Mouse (Mus musculus): ENCODE measurements at regions not wholly inside any gene's neighbourhood (a gene's known extent, or its start where the extent isn't known, plus 50 kb on each side); places are given as distances from the start of the nearest gene placed in this dataset.
"Not testable (repeated sequence)": the region's sequence is repeated elsewhere in the genome, so short reads cannot be mapped to it uniquely, and the experiment has no call there.

GRCm38 (mm10) chr3:21633600-21634221 is 442.7 kb upstream of the Tbl1xr1 start:
- ATAC-seq: no peak

- no peak for ATAC-seq
Observed at GRCm38 (mm10) chr3:21634675-21635204, 441.7 kb upstream of the Tbl1xr1 start.

DNA sequence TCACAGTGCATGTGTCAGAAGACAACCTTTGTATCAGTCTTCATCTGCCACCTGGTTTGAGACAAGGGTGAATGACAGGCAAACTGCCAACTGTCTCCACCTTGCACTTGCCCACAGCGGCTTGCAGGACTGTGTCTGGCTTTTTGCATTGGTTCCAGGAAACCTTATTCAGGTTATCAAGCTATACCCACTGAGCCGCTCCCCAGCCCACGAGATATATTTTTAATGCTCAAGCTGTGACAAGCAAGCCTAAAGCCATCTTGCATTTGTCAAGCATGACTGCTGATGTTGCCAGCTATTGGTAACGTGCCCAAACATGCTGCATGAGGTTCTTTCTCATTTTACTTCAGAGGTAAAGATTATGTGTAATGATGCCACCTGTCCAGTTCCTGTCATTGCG is 437.6 kb upstream of the Tbl1xr1 start:
- no peak for ATAC-seq

DNA sequence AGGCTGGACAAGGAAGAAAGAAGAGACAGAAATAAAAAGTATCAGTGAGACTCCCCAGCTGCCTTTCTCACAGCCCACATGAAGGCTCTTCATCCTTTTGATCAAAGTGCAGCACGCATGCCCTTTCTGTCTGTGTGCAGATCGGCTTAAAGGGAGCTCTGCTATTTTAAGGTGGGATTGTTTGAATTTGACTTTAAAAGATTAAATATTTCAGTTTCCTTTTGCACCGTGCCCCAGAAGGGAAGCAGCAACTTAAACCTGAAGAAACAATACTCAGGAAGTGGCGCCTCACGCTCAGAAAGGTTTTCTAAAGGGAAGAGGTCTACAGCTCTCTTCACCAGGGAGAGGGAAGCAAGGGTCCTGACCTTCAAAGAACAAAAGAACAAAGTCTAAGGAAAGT is 436.9 kb upstream of the Tbl1xr1 start:
- no peak for ATAC-seq

DNA sequence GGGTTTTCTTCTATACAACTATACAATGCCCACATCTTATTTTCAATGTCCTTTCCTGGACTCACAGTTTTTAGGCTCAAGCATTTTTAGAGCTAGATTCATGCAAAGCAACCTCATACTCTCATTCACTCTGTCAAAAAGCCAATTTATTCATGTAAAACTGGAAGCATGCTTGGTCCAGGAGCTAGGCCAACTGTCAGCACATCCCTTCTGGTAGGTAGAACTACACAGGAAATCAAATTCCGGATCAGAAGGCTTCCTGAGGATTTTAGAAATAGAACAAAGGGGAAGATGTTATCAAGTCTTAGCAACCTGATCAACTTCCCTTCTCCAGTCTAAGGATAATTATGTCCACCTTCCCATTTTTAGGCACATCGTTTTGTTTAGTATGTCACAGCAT is 432.4 kb upstream of the Tbl1xr1 start:
- no peak for ATAC-seq

DNA sequence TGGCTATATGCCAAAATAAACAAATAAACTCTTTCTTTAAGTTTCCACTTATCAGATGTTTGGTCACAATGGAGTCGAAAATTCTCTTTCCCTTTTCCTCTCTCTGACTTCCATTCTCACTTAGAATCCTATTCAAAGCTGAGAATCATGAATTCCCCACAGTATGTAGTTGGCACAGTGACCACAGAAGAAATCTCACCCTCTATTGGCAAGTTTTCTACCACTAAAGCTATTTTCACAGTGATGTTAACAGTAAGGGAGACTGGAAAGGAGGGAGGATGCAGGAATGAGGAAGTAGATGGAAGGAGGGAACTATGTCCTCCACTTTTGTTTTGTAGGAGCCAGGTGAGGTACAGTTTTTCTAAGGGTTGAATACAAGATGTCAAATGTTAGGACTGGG is 431.2 kb upstream of the Tbl1xr1 start:
- no peak for ATAC-seq

DNA sequence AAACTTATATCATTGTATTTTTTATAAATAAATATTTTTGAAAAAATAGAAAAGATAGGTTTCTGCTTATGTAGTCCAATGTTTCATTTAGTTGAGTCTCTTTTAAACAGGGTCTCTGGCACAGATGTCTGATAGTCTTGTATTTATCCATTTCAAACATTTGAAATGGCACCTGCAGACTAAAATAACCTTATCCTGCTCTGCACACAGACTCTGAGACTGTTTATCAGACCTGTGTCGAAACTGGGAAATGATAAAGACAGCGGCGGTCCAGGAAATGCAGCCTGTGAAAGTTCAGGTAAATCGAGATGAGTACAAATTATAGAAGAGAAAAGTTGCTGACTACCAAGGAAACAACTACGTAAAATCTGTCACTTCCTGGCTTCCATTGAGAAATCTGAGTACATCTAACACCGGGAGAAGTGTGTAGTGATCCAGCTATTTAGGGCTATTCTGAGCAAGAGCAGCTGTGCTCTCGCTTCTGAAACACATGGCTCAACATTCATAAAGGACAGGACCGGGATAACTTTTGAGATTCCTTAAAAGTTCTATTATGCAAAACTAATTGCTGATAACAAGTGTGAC is 426.5 kb upstream of the Tbl1xr1 start:
- ATAC-seq: no peak

GRCm38 (mm10) chr3:21655301-21655700 is 421.2 kb upstream of the Tbl1xr1 start:
- no peak for ATAC-seq

- no peak for ATAC-seq
Observed at GRCm38 (mm10) chr3:21667349-21668143, 408.9 kb upstream of the Tbl1xr1 start.

- no peak for ATAC-seq
Observed at GRCm38 (mm10) chr3:21671885-21672284, 404.6 kb upstream of the Tbl1xr1 start.

- no peak for ATAC-seq
Observed at GRCm38 (mm10) chr3:21672492-21672891, 404.0 kb upstream of the Tbl1xr1 start.

DNA sequence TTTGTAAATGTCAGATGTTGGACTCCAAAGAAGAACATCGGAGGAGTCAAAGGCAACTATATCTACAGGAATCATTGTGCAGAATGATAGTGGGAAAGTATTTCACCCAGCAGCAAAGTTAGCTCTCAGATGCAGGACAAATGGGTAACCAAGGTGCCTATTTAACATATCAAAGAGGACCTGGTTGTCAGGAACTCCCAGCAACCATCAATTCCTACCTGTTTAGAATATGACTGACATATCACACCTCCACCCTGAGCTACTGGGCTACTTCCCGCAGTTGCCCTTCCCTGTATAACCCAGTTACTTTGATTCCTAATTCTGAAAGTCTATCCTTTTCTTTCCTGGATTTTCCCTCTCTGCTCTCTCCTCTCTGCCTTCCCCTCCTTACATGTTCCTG is 403.0 kb upstream of the Tbl1xr1 start:
- ATAC-seq: no peak

- no peak for ATAC-seq
Observed at GRCm38 (mm10) chr3:21678265-21678664, 398.2 kb upstream of the Tbl1xr1 start.

DNA sequence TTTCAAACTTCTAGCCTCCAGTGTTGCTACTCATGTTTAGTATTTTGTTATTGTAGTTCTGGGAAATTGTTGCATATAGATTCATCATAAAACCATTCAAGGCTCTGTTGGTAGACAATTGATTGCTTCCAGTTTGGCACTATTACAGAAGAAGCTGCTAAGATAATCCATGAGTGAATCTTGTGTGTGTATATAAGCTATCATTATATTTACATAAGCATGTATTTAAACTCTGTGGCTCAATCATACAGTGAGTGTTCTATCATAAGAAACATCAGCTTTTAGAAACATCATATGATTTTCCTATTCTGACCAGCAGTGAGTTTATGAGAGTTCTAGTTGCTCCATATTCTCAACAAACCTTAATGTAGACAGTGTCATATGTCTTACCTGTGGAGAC is 397.7 kb upstream of the Tbl1xr1 start:
- ATAC-seq: no peak

GRCm38 (mm10) chr3:21697980-21698672 is 378.3 kb upstream of the Tbl1xr1 start:
- not testable (repeated sequence) for ATAC-seq

- ATAC-seq: no peak
Observed at GRCm38 (mm10) chr3:21699526-21699925, 376.9 kb upstream of the Tbl1xr1 start.

- ATAC-seq: no peak
Observed at GRCm38 (mm10) chr3:21700326-21700725, 376.1 kb upstream of the Tbl1xr1 start.

DNA sequence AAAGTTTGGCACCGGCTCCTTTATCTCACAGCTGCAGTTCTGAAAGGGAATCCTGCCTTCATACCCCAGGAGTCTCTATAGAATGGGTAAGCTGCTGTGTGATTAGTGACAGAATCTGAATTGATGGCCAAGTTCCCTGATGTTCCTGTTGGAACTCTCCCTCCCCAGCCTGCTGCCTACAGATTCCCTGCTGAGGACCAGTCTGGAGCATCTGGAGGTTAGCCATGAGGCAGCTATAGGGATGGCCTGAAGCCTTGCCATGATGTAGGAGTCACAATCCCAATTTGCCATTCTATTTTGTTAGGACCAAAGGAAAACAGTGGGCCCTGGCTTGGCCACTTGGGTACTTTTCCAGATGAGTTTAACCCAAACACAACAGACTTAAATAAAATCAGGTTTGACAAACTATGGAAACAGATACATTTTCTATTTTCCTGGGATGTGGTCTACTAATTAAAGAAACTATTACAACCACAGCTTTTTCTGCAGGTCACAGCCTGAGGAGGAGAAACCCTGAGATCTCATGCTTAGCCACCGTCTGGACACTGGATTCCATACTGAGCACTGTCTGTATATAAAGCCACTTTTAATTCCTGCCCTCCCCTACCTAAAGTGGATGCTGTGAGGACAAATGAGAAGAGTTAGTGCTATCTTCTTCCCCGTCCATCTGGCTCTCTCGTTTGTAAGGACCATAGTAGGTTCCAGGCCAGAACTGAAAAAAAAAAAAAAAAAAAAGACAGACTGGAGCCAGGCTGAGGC is 349.5 kb upstream of the Tbl1xr1 start:
- no peak for ATAC-seq

DNA sequence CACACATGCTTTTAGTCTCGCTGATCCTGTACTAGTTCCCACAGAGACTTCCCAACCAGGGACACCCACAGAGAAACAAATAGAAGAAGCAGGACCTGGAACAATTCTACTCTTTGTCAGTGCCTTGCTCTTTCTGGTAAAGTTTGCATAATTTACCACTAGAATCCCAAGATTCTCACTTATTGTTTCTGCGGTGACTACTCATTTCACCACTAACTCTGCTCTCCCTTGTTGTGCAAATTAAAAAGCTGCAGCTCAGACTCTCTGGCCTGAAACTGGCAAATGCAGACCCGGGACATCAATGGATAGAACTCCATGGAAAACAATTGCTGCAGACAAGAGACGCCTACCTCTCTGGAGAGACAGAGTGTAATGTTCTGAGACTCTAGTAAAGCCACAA is 348.4 kb upstream of the Tbl1xr1 start:
- ATAC-seq: no peak

DNA sequence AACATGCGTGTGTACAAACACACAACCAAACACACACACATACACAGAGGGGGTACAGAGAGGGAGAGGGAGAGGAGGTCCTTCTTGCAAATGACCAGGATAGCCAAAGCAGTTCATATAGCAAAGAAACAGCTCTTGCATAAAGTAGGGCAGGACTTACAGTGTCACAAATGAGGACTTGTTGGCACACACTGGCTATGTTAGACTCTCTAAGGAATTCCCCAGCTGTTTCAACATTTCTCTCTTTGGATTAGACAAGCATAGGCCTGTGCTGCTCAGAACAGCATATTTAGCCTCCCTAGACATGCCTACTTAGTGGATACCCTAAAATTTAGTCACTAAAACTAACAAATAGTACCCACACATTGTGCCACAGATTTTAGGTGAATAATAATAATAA is 347.1 kb upstream of the Tbl1xr1 start:
- ATAC-seq: no peak

- not testable (repeated sequence) for ATAC-seq
Observed at GRCm38 (mm10) chr3:21735688-21736087, 340.8 kb upstream of the Tbl1xr1 start.

GRCm38 (mm10) chr3:21739720-21740119 is 336.7 kb upstream of the Tbl1xr1 start:
- ATAC-seq: no peak

All from activated CD4-positive, CD25-positive, alpha-beta regulatory T cell, adult 4 months (primary cell).